Mouse (Mus musculus): ENCODE results near the gene Bcorl1. TPM values are rescaled to one million over a fixed set of nuclear protein-coding genes. Genes with fewer than 3 reads are reported as not detected.

The Bcorl1 gene
- polyA plus RNA-seq, 1 experiment from 2014 or later: 4.0 TPM

DNA sequence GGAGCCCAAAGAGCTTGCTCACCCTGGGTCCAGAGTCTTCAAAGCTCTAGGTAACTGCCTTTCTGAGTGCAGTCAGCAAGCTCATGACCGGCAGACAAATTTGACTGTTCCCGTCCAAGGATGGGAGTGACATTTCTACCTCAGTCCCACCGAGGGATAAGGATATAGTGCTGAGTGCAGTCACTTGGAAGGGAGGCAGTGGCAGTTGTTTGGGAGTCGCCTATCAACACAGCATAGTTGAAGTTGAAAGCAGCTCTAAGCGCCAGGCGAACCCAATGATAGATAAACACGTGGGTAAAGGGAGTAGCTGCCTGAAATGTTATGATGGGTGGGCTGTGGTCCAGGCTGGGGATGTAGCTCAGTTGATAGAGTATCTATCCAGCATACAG is 69.2 kb downstream of the Bcorl1 start:
- Histone ChIP-seq H3K27ac (replicated peaks) (no peak overlapping the region), H3K9me3 (replicated peaks) (no peaks in the 10 kb centered on the region)
- WGBS: 27% methylated on average over 7 of the region's 7 CpGs

DNA sequence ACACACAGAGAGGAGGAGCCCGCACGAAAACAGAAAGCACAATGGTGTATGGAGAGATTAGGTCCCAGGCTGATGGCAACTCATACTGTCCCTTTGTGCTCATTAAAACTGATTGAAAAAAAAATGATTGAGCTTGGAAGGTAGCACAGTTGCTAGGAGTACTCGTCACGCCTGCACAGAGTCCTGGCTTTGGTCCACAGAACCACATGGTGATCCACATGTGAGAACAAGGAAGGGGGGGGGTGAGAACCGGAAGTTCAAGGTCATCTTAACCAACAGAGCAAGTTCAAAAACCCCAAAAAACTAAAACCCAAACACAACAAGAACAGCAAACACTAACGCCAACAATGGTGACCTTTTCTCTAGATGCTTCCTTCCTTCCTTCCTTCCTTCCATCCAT is 71.5 kb downstream of the Bcorl1 start:
- no peak for DNase-seq (ENCODE audit: low spot score)
- 89% methylated on average over 6 of the region's 6 CpGs for WGBS
- H3K36me3 ChIP-seq: no peaks in the 10 kb centered on the region

More for the DNA sequence above, 69.2 kb downstream of the Bcorl1 start:
- H3K36me3 ChIP-seq: peaks cover 15% of the 10 kb centered on the region
- H3K4me1 ChIP-seq: no peaks in the 10 kb centered on the region
- no peak for DNase-seq (ENCODE audit: low spot score)
- no peaks in the 10 kb centered on the region for H3K27me3 ChIP-seq (ENCODE audit: low read depth, poor library complexity, severe bottlenecking)
- peak overlapping the region; percentile 54 for H3K4me3 ChIP-seq

GRCm38 (mm10) chrX:48414291-48414690 is 73.1 kb downstream of the Bcorl1 start:
- no peaks in the 10 kb centered on the region for H3K4me1 ChIP-seq
- DNase-seq (ENCODE audit: low spot score): no peak
- H3K9me3 ChIP-seq (replicated peaks): no peaks in the 10 kb centered on the region
- no peaks in the 10 kb centered on the region for H3K36me3 ChIP-seq
- no peaks in the 10 kb centered on the region for H3K27me3 ChIP-seq (ENCODE audit: low read depth, poor library complexity, severe bottlenecking)
- WGBS: 88% methylated on average over 5 of the region's 5 CpGs
- no peak overlapping the region for H3K4me3 ChIP-seq
- H3K27ac ChIP-seq (replicated peaks): no peak overlapping the region

More for the DNA sequence above, 71.5 kb downstream of the Bcorl1 start:
- no peaks in the 10 kb centered on the region for H3K27me3 ChIP-seq (ENCODE audit: low read depth, poor library complexity, severe bottlenecking)
- H3K4me1 ChIP-seq: no peaks in the 10 kb centered on the region
- H3K4me3 ChIP-seq: no peak overlapping the region
- H3K27ac ChIP-seq (replicated peaks): no peak overlapping the region
- H3K9me3 ChIP-seq (replicated peaks): no peaks in the 10 kb centered on the region

DNA sequence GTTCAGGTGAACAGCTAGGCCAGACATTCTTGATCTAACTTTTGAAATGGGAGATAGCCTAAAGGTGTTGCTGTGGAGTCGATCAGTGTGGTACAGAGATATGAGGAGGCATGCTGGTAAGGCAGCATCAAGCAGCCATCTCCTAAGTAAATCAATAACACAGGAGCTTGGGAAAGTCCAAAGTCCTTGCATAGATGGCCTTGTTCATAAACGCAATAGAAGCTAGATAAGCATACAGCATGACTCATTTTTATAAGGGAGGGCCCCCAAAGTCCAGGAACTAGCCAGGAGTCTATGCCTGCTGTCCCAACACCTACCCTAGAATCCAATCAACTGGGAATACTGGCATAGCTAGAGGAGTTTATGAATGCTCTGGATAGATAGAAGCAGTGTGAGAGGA is 77.3 kb downstream of the Bcorl1 start:
- Histone ChIP-seq H3K4me1 (no peaks in the 10 kb centered on the region), H3K27me3 (ENCODE audit: low read depth, poor library complexity, severe bottlenecking) (no peaks in the 10 kb centered on the region), H3K27ac (replicated peaks) (no peak overlapping the region), H3K4me3 (no peak overlapping the region), H3K9me3 (replicated peaks) (no peaks in the 10 kb centered on the region), H3K36me3 (no peaks in the 10 kb centered on the region)
- no peak for DNase-seq (ENCODE audit: low spot score)
- WGBS: 83% methylated on average over 2 of the region's 2 CpGs

GRCm38 (mm10) chrX:48422986-48423385 is 81.8 kb downstream of the Bcorl1 start:
- Histone ChIP-seq H3K4me3 (no peak overlapping the region), H3K27ac (replicated peaks) (no peak overlapping the region), H3K36me3 (no peaks in the 10 kb centered on the region), H3K27me3 (ENCODE audit: low read depth, poor library complexity, severe bottlenecking) (no peaks in the 10 kb centered on the region), H3K9me3 (replicated peaks) (no peaks in the 10 kb centered on the region), H3K4me1 (no peaks in the 10 kb centered on the region)
- 32% methylated on average over 4 of the region's 4 CpGs for WGBS
- DNase-seq (ENCODE audit: low spot score): peak; percentile 70

- no peaks in the 10 kb centered on the region for H3K9me3 ChIP-seq (replicated peaks)
- DNase-seq (ENCODE audit: low spot score): no peak
- H3K36me3 ChIP-seq: no peaks in the 10 kb centered on the region
- no peak overlapping the region for H3K27ac ChIP-seq (replicated peaks)
- H3K4me3 ChIP-seq: no peak overlapping the region
- no peaks in the 10 kb centered on the region for H3K27me3 ChIP-seq (ENCODE audit: low read depth, poor library complexity, severe bottlenecking)
- no peaks in the 10 kb centered on the region for H3K4me1 ChIP-seq
- WGBS: 88% methylated on average over 1 of the region's 1 CpGs
Measured at GRCm38 (mm10) chrX:48423671-48424070, 82.5 kb downstream of the Bcorl1 start.

DNA sequence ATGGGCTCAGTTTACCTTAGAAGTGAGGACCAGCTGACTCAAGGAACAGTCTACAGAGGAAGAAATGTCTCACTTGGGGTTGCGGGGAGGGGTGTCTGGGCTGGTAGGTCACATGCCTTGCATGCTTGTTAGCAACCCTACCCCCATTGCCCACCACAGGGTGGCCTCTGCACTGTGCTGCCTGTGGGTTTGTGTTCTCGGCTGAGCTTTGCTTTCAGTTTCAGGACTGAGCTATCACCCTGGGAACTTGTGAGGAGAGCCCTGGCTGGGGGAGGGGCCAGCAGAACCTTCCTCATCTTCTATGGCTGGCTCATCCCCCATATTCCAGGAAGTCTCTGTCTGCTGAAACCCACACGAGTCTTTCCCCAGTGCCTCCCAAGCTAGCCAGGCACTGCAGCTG is 83.4 kb downstream of the Bcorl1 start:
- DNase-seq (ENCODE audit: low spot score): no peak
- H3K9me3 ChIP-seq (replicated peaks): no peaks in the 10 kb centered on the region
- H3K4me1 ChIP-seq: no peaks in the 10 kb centered on the region
- H3K36me3 ChIP-seq: no peaks in the 10 kb centered on the region
- H3K27ac ChIP-seq (replicated peaks): no peak overlapping the region
- H3K27me3 ChIP-seq (ENCODE audit: low read depth, poor library complexity, severe bottlenecking): no peaks in the 10 kb centered on the region
- no peak overlapping the region for H3K4me3 ChIP-seq
- WGBS: 53% methylated on average over 3 of the region's 3 CpGs

DNA sequence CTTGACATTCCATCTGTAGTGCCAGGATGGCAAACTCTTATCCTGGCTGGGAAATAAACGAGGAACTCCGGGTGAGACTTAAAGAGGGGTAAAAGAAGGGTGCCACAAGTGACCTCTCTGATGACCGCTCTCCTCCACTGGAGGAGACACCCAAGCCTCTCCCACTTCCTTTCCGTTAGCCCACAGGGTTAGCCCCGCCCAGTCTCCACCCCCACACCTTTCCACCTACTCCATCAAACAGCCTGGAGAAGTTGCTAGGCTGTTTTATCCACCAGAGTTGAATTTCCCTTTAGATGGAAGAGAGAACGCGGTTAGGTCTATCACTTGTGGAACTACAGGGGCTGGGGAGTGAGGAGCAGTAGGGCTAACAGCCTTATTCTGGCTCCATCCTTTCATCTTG is 84.1 kb downstream of the Bcorl1 start:
- Histone ChIP-seq H3K36me3 (no peaks in the 10 kb centered on the region), H3K4me1 (no peaks in the 10 kb centered on the region), H3K9me3 (replicated peaks) (no peaks in the 10 kb centered on the region), H3K4me3 (no peak overlapping the region), H3K27me3 (ENCODE audit: low read depth, poor library complexity, severe bottlenecking) (no peaks in the 10 kb centered on the region), H3K27ac (replicated peaks) (no peak overlapping the region)
- DNase-seq (ENCODE audit: low spot score): no peak
- WGBS: 71% methylated on average over 7 of the region's 7 CpGs

DNA sequence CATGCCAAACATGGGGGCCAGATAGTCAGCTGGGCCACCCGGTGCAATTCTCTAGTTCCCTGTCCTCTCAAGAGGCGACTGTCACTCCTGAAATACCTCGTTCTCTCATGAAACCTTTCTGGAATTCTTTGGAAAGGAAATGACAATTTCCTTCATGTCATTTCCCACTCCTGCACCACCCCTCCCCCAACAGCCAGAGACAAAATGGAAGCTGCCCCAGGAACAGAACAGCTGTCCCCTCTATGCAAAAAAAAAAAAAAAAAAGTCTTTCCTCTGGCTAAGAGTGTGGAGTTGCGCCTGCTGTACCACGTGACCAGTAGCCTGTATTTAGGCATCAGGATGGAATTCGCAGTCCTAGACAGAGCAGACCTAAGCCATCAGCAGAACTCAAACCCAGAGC is 87.1 kb downstream of the Bcorl1 start:
- Histone ChIP-seq H3K4me1 (no peaks in the 10 kb centered on the region), H3K27me3 (ENCODE audit: low read depth, poor library complexity, severe bottlenecking) (peaks cover 3% of the 10 kb centered on the region; the same call in 1 of the 2 replicates), H3K4me3 (no peak overlapping the region), H3K36me3 (no peaks in the 10 kb centered on the region), H3K9me3 (replicated peaks) (no peaks in the 10 kb centered on the region), H3K27ac (replicated peaks) (no peak overlapping the region)
- WGBS: 83% methylated on average over 6 of the region's 6 CpGs
- DNase-seq (ENCODE audit: low spot score): no peak

DNA sequence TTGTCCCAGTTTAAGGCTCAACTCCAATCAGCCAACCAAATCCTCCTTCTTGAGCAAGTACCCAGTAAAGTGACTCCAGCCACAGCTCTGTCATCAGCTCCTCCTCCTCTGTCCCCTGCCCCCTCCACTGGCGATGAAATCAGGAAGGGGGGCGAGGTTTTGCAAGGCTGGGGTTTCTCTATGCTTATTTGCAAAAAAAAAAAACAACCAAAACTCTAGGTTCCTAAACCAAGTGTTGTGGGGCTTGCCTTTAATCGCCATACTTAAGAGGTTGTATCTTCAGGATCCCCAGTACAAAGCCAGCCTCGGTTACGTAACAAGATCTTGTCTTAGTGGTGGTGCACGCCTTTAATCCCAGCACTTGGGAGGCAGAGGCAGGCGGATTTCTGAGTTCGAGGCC is 87.5 kb downstream of the Bcorl1 start:
- H3K4me3 ChIP-seq: no peak overlapping the region
- peaks cover 3% of the 10 kb centered on the region; the same call in 1 of the 2 replicates for H3K27me3 ChIP-seq (ENCODE audit: low read depth, poor library complexity, severe bottlenecking)
- WGBS: 85% methylated on average over 8 of the region's 8 CpGs
- no peak for DNase-seq (ENCODE audit: low spot score)
- no peaks in the 10 kb centered on the region for H3K9me3 ChIP-seq (replicated peaks)
- no peaks in the 10 kb centered on the region; the same call in 1 of the 2 replicates for H3K4me1 ChIP-seq
- no peaks in the 10 kb centered on the region for H3K36me3 ChIP-seq
- H3K27ac ChIP-seq (replicated peaks): no peak overlapping the region

DNA sequence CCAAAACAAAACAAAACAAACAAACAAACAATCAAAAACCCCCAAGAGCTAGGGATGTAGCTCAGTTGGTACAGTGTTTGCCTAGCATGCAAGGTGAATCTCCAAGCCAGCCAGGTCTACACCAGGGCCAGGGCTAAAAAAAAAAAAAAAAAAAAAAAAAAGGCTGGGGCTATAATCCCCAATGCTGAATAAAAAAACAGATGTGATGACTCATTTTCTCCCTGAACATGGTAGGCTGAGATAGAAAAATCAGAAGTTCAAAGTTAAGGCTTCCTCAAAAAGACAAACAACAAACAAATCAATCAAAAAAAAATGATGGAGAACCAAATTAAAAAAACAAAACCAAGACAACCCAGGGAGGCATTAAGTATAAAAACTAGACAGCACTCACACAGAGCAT is 87.9 kb downstream of the Bcorl1 start:
- no peak overlapping the region for H3K27ac ChIP-seq (replicated peaks)
- no peak for DNase-seq (ENCODE audit: low spot score)
- peaks cover 3% of the 10 kb centered on the region; the same call in 1 of the 2 replicates for H3K27me3 ChIP-seq (ENCODE audit: low read depth, poor library complexity, severe bottlenecking)
- no peak overlapping the region for H3K4me3 ChIP-seq
- H3K36me3 ChIP-seq: no peaks in the 10 kb centered on the region
- H3K4me1 ChIP-seq: no peaks in the 10 kb centered on the region; the same call in 1 of the 2 replicates
- H3K9me3 ChIP-seq (replicated peaks): no peaks in the 10 kb centered on the region

- H3K27ac ChIP-seq (replicated peaks): no peak overlapping the region
- H3K4me3 ChIP-seq: no peak overlapping the region
- H3K27me3 ChIP-seq (ENCODE audit: low read depth, poor library complexity, severe bottlenecking): peaks cover 3% of the 10 kb centered on the region; the same call in 1 of the 2 replicates
- H3K4me1 ChIP-seq: no peaks in the 10 kb centered on the region; the same call in 1 of the 2 replicates
- no peak for DNase-seq (ENCODE audit: low spot score)
- no peaks in the 10 kb centered on the region for H3K9me3 ChIP-seq (replicated peaks)
- no peaks in the 10 kb centered on the region for H3K36me3 ChIP-seq
- WGBS: 35% methylated on average over 6 of the region's 6 CpGs
Measured at GRCm38 (mm10) chrX:48429538-48429937, 88.4 kb downstream of the Bcorl1 start.

GRCm38 (mm10) chrX:48432599-48433526 is 91.7 kb downstream of the Bcorl1 start:
- H3K27ac ChIP-seq (replicated peaks): no peak overlapping the region
- H3K4me1 ChIP-seq: no peaks in the 10 kb centered on the region; the same call in 1 of the 2 replicates
- no peaks in the 10 kb centered on the region for H3K36me3 ChIP-seq
- 73% methylated on average over 15 of the region's 15 CpGs for WGBS
- no peaks in the 10 kb centered on the region for H3K9me3 ChIP-seq (replicated peaks)
- H3K27me3 ChIP-seq (ENCODE audit: low read depth, poor library complexity, severe bottlenecking): peaks cover 3% of the 10 kb centered on the region; the same call in 1 of the 2 replicates
- DNase-seq (ENCODE audit: low spot score): no peak
- H3K4me3 ChIP-seq: no peak overlapping the region
